Mouse (Mus musculus) cerebellum, adult 18-20 months (tissue): ENCODE measurements around the gene Svop.

Experiments used
- DNase-seq, 2 experiments: peaks; one replicate each; pipeline ENCODE4 v3.0.0; 2021

The Svop gene

GRCm38 (mm10) chr5:114043800-114044199, 47.6 kb downstream of the Svop start:
- no peak for DNase-seq

GRCm38 (mm10) chr5:114041327-114041930, 49.9 kb downstream of the Svop start:
- DNase-seq: no peak

DNA sequence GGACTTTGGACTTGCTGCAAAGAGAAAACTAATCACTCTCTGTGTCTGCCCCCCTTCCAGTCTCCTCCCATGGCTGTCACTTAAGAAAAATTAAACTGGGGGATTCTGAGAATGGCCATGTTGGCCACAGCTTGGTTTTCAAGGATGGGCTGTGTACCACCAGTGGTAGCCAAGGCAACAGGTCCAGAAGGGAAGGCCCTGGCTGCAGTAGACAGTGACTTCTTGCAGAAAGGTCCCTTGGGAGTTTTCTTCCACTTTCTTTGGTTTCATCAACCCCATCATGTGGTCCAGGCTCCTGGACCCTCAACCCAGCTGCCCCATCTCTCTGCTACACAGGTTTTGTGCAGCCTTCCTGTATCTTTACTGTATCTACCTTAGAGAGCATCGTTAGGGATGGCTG, 50.5 kb downstream of the Svop start:
- no peak for DNase-seq

DNA sequence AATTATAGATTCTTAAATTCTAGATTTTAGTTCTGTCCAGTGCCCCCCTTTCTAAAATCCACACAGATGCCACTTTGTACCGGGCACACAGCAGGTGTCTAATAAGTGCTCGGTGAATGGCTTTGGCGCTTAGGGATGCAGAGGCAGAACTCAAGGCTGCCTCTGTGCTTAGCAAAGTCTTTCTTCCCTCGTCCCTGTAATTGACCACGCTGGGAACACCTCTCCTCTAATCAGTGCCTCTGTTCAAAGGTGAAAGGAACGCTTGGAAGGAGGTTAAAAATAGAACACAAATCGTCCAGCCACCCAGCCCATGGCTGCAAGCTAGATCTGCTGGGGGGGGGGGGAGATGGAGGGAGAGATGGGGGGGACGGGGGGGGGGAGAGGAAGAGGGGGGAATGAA, 50.9 kb downstream of the Svop start:
- no peak for DNase-seq

GRCm38 (mm10) chr5:114035111-114035510, 56.3 kb downstream of the Svop start:
- peak; percentile 41 to 49 for DNase-seq

- DNase-seq: no peak
Measured at GRCm38 (mm10) chr5:114034393-114034792, 57.0 kb downstream of the Svop start.

DNA sequence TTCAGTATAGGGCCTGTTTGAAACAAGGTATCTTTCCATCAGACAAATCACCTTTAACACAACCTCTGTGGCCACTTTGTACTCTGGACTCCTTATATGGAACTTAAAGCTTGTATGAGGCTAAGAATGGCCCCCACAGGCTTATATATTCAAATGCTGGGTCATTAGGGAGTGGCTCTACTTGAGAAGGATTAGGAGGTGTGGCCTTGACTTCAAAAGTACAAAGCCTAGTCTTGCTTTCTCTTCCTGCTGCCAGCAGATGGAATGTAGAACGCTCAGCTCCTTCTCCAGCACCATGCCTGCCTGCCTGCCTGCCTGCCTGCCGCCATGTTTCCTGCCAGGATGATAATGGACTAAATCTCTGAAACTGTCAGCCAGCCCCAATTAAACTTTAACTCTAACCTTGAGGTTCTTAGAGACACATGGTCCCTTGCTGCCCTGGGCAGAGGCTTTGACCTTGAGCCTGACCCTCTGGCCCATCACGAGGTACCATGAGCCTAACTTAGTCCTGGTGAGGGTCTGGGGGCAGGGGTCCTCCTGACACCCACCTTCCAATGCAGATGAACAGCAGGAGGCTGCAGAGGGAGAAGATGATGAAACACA, 59.1 kb downstream of the Svop start:
- no peak for DNase-seq

DNA sequence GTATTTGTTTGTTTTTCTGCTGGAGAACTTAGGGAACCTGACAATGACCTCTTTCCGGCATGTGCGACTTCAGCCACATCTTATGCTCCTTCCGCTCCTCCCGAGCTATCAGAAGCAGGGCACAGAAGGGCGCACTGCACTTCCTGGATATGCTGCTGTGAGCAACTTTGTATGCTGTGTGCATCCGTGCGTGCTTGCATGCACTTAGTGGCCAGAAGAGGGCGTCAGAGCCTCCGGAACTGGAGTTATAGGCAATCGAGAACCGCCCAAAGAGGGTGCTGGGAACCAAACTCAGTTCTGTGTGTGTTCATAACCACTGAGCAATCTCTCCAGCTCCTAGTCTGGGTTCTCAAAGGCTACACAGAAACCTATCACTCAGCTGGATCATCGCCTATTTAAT, 60.7 kb downstream of the Svop start:
- DNase-seq: no peak

GRCm38 (mm10) chr5:114028111-114028510, 63.3 kb downstream of the Svop start:
- DNase-seq: peak; percentile 58 to 75

- peak in 1 of 2 experiments; percentile 19 for DNase-seq
Measured at GRCm38 (mm10) chr5:114027217-114027944, 64.0 kb downstream of the Svop start.

GRCm38 (mm10) chr5:114024885-114025284, 66.5 kb downstream of the Svop start:
- no peak for DNase-seq

- DNase-seq: no peak
Measured at GRCm38 (mm10) chr5:114024390-114024789, 67.0 kb downstream of the Svop start.

- no peak for DNase-seq
Measured at GRCm38 (mm10) chr5:114015121-114015520, 76.2 kb downstream of the Svop start.

GRCm38 (mm10) chr5:114009049-114009448, 82.3 kb downstream of the Svop start:
- no peak for DNase-seq

DNA sequence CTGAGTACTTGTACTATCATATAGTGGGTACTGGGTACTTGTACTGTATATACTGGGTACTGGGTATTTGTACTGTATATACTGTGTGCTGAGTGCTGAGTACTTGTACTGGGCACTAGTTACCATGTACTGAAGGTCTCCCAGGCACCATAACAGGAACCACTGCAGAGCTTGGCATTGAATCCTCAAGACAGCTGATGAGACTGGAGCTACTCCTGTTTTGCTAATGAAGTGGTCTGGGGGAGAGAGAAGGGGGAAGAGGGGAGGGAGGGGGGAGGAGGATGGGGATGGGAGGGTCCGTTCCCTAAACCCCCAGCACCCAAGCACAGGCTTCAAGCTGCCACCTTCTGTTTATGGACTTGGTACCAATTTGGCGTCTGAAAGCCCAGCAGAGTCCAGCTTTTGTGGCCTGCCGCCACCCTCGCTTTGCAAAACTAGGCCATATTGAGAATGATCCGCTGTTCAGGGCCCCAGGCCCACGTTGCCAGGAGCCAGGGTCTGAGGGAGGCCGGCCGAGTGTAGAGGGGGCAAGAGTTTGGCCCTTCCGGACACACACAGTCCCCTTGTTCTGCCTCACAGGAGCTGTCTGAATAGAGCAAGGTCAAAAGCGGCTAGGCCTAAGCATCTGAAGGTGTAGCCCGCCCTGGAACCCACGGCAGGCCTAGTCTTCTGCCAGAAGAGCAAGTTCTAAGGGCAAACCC, 83.5 kb downstream of the Svop start:
- DNase-seq: peak; percentile 14 to 17

DNA sequence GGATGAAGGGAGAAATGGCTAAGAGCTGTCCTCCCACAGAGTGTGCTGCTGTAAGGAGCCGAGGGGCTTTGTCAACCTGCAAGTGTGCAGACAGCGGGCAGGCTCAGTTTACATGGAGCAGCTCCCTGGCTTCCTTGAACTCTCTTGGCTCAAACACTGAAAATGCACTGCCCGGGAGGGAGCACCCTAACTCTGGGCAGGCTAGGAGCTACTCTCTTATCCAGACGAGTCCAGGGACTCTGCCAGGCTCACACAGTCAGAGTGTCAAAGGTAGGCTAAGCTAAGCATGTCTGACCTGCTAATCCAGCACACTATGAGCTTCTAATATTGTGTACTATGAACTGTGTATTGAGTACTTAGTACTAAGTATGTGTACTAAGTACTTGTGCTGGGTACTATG, 84.4 kb downstream of the Svop start:
- no peak for DNase-seq

- no peak for DNase-seq
Measured at GRCm38 (mm10) chr5:114005100-114005499, 86.3 kb downstream of the Svop start.

- no peak for DNase-seq
Measured at GRCm38 (mm10) chr5:114004573-114004972, 86.8 kb downstream of the Svop start.

DNA sequence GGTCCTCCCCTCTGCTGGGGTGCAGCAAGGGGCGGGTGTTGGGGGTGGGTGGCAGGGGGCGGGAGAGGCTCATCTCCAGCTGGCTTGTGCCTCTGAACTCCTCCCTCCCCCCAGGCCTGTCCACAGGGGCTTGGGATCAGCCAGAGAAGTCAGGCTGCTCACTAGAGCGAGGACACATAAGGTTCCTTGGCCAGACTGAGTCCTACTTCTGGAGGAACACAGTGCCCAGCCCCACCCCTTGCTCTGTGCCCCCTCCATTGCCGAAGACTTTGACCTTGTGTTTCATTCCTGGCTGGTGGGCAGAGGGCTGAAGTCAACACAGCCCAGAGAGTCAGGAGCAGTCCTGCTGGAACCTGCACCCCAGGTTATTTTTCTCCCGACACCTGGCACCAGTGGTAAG, 87.8 kb downstream of the Svop start, which contains the start of gene Dao:
Gene Dao (plus strand): TSS at position 162 of the 400 bp plus-strand sequence.
- DNase-seq: peak in 1 of 2 experiments; percentile 18

DNA sequence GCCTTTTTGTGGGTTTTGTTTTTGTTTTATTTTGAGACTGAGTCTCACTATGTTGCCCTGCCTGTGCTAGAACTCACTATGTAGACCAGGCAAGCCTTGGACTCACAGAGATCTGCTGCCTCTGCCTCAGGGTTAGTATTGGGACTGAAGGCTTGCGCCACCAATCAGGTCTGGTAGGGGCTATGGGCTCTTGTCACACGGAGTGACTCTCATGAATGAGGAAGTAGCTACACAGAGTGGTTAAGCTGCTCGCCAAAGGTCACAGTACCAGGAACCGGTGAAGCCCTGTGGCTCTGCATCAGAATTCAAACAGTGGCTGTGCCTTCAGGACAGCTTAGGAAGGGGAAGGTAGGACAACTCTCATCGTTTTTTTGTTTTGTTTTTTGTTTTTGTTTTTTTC, 92.0 kb downstream of the Svop start:
- DNase-seq: no peak

DNA sequence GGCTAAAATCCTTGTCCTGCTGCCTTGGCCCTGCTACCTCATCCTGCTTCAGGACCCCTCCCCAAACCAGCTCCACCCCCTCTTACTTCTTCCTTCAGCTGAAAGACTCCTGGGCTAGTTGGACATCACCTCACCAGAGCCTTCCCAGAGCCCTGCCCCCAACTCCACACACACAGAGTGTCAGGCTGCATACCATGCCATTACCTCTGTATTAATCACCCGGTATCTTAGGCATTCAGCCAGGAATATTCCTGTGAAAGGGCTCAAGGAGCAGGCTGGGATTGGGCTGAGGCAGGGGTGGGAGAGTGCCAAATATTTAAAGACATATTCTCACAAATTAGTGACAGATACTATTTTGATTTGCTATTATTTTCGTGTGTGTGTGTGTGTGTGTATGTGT, 94.9 kb downstream of the Svop start:
- no peak for DNase-seq

- peak; percentile 85 to 99 for DNase-seq
Measured at GRCm38 (mm10) chr5:113993487-113994465, 97.6 kb downstream of the Svop start, which contains the start of gene Ssh1. TSS of gene Ssh1 (minus strand) at chr5:113993894.
